Mouse (Mus musculus) testis, adult 10 weeks (tissue): ENCODE data around the gene Map3k14. TPM values are rescaled to one million over a fixed set of nuclear protein-coding genes. Genes with fewer than 3 reads are reported as not detected.

Experiments used
- polyA plus RNA-seq: library from polyadenylated mRNA; stranded (reverse); fragments of 350-450 nt; fragmentation: Illumina TruSeq; extraction: RNeasy Lipid Tissue Mini Kit (QIAGEN cat#74804); gene quantifications from one replicate; pipeline ENCODE4 v1.2.3, GENCODE M21; 2014; ENCODE audit warnings: low read depth, low replicate concordance

Map3k14 gene
- polyA plus RNA-seq = not detected

GRCm38 (mm10) chr11:103267346-103268219 is at the start of gene Map3k14:
Gene Map3k14 (minus strand): TSS chr11:103267472.

GRCm38 (mm10) chr11:103217790-103218516 is 49.3 kb downstream of the Map3k14 start, which contains the start of gene Spata32:
Gene Spata32 (minus strand): TSS chr11:103218432.

GRCm38 (mm10) chr11:103208458-103208857 is 58.8 kb downstream of the Map3k14 start, which contains the start of gene 1700023F06Rik:
Gene 1700023F06Rik (minus strand): TSS chr11:103208558.

GRCm38 (mm10) chr11:103170494-103171285 is 96.6 kb downstream of the Map3k14 start, which contains the start of gene Fmnl1:
Gene Fmnl1 (plus strand): TSS chr11:103171107.

Other genes starting within 250 kb of the Map3k14 start
- gene Nmt1, start 239.3 kb downstream of the Map3k14 start, polyA plus RNA-seq = 16.8 TPM
- 5.0 TPM for gene Dcakd, start 239.1 kb downstream of the Map3k14 start, polyA plus RNA-seq
- gene Plcd3, start 165.8 kb downstream of the Map3k14 start, polyA plus RNA-seq = not detected
- gene Acbd4, start 165.8 kb downstream of the Map3k14 start, polyA plus RNA-seq = 1.2 TPM
- gene Hexim1, start 151.2 kb downstream of the Map3k14 start, polyA plus RNA-seq = 6.9 TPM
- 9.5 TPM for gene Hexim2, start 135.0 kb downstream of the Map3k14 start, polyA plus RNA-seq
- gene Fmnl1, start 96.4 kb downstream of the Map3k14 start, polyA plus RNA-seq = 3.2 TPM
- 4.6 TPM for gene 1700023F06Rik, start 58.9 kb downstream of the Map3k14 start, polyA plus RNA-seq
- 47.3 TPM for gene Spata32, start 49.0 kb downstream of the Map3k14 start, polyA plus RNA-seq
- not detected for gene Arhgap27, start 96.2 kb upstream of the Map3k14 start, polyA plus RNA-seq
- 0.69 TPM for gene Plekhm1, start 145.2 kb upstream of the Map3k14 start, polyA plus RNA-seq
- 82.8 TPM for gene Lrrc37a, start 237.1 kb upstream of the Map3k14 start, polyA plus RNA-seq